Mouse (Mus musculus): Measurements from ENCODE around the gene Mn1. TPM values are rescaled to one million over a fixed set of nuclear protein-coding genes. Genes with fewer than 3 reads are reported as not detected.

Gene Mn1
- polyA plus RNA-seq, 1 experiment from 2014 or later, result 36.3 TPM

DNA sequence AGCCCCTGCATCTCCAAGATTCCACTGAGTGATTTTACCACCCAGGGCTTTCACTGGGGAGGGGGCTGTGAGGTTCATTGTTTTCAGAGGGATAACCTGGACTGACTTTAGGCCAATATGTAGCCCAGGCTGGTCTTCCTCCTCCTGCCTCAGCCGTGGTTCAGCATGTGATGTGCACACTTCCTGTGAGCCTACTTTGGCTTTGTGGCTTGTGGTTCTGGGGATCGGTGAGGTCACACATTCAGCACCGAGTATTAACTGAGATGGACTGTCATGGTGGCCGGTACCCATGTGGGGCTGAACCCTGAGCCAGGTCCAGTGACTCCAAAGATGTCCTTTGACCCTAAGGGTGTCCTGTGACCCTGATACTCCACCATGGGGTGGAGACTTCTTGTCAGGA, 23.1 kb downstream of the Mn1 start:
- no peak for ATAC-seq (replicated peaks; ENCODE audit: insufficient number of reproducible peaks, low FRiP score, low TSS enrichment, low read depth)
- WGBS, result 83% methylated on average over 4 of the region's 4 CpGs
- Histone ChIP-seq H3K4me1 (ENCODE audit: control insufficient read depth, insufficient read depth, low read length) (no peaks in the 10 kb centered on the region), H3K4me2 (ENCODE audit: low read depth, low read length) (no peak overlapping the region), H3K4me3 (ENCODE audit: low read depth, low read length) (no peak overlapping the region), H3K9ac (replicated peaks; ENCODE audit: low read length) (no peak overlapping the region), H3K27me3 (ENCODE audit: control insufficient read depth, insufficient read depth, low read length) (no peaks in the 10 kb centered on the region), H3K9me3 (replicated peaks; ENCODE audit: control insufficient read depth, low read length) (no peaks in the 10 kb centered on the region), H3K27ac (replicated peaks; ENCODE audit: low read depth, low read length) (no peak overlapping the region), H3K36me3 (replicated peaks; ENCODE audit: control insufficient read depth, insufficient read depth, low read depth, low read length) (peaks cover 3% of the 10 kb centered on the region; the same call in 1 of the 2 replicates)
- no peak for DNase-seq (ENCODE audit: low spot score)

DNA sequence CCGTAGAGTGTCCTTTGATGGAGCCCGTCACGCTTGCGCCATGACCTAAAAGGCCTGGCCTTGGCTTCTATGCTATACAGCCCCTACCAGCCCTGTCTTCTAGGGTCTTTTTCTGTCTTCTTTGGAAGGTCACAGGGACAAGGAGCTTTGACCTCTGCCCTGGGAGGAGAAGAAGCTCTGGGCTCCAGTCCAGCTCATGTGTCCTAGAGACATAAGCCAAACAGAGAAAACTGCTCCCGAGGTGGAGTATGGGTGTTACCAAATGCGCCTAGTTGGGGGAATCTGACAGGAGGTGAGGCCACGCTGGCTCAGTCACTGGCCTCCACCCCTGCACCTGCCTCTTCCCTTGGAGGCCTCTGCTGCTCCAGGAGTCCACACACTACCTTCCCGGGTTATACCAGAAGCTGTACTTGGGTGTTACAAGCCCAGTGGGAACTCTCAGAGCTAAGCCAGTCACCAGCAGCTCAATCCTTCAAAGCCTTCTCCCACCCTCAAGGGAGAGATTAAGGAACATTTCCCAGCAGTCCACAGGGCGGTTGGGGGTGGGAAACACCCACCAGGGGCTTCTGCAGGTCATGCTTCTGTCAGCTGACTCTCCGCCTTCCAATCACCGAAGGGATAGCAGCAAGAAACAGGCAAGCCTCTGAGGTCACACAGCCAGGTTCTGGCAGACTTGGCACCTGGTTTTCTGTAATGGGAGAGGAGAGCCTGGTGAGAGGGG, 25.1 kb downstream of the Mn1 start:
- H3K9ac ChIP-seq (replicated peaks; ENCODE audit: low read length), result no peak overlapping the region
- ATAC-seq (replicated peaks; ENCODE audit: insufficient number of reproducible peaks, low FRiP score, low TSS enrichment, low read depth), result no peak
- H3K9me3 ChIP-seq (replicated peaks; ENCODE audit: control insufficient read depth, low read length), result no peaks in the 10 kb centered on the region
- no peak for DNase-seq (ENCODE audit: low spot score)
- H3K27me3 ChIP-seq (ENCODE audit: control insufficient read depth, insufficient read depth, low read length), result no peaks in the 10 kb centered on the region
- H3K36me3 ChIP-seq (replicated peaks; ENCODE audit: control insufficient read depth, insufficient read depth, low read depth, low read length), result peaks cover under 1% of the 10 kb centered on the region; the same call in 1 of the 2 replicates
- H3K4me1 ChIP-seq (ENCODE audit: control insufficient read depth, insufficient read depth, low read length), result no peaks in the 10 kb centered on the region
- no peak overlapping the region for H3K4me2 ChIP-seq (ENCODE audit: low read depth, low read length)
- H3K4me3 ChIP-seq (ENCODE audit: low read depth, low read length), result no peak overlapping the region
- WGBS, result 82% methylated on average over 11 of the region's 11 CpGs
- H3K27ac ChIP-seq (replicated peaks; ENCODE audit: low read depth, low read length), result no peak overlapping the region

DNA sequence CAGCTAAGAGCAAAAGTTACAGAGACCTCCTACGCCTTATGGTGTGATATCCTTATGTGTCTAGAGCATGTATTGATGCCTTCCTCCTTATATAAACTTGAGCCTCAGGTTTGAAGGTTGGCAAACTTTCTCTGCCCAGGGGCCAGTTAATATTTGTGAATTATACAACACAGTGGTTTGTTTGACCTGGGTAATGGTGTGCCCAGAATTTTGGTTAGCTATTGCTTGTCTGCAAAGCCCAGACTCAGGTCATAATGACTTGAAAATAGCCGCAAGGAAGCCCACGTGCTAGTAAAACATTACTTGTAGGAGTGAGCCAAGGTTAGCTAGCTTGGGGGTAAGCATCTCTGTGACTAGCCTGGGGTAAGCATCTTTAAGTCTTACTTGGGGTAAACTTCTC, 26.5 kb downstream of the Mn1 start:
- H3K9me3 ChIP-seq (replicated peaks; ENCODE audit: control insufficient read depth, low read length), result no peaks in the 10 kb centered on the region
- no peak overlapping the region for H3K4me3 ChIP-seq (ENCODE audit: low read depth, low read length)
- no peak overlapping the region for H3K27ac ChIP-seq (replicated peaks; ENCODE audit: low read depth, low read length)
- no peak overlapping the region for H3K4me2 ChIP-seq (ENCODE audit: low read depth, low read length)
- WGBS, result 88% methylated on average over 3 of the region's 3 CpGs
- ATAC-seq (replicated peaks; ENCODE audit: insufficient number of reproducible peaks, low FRiP score, low TSS enrichment, low read depth) (no peak), DNase-seq (ENCODE audit: low spot score) (no peak)
- no peaks in the 10 kb centered on the region for H3K4me1 ChIP-seq (ENCODE audit: control insufficient read depth, insufficient read depth, low read length)
- H3K9ac ChIP-seq (replicated peaks; ENCODE audit: low read length), result no peak overlapping the region
- no peaks in the 10 kb centered on the region for H3K27me3 ChIP-seq (ENCODE audit: control insufficient read depth, insufficient read depth, low read length)
- no peaks in the 10 kb centered on the region; the same call in 1 of the 2 replicates for H3K36me3 ChIP-seq (replicated peaks; ENCODE audit: control insufficient read depth, insufficient read depth, low read depth, low read length)

DNA sequence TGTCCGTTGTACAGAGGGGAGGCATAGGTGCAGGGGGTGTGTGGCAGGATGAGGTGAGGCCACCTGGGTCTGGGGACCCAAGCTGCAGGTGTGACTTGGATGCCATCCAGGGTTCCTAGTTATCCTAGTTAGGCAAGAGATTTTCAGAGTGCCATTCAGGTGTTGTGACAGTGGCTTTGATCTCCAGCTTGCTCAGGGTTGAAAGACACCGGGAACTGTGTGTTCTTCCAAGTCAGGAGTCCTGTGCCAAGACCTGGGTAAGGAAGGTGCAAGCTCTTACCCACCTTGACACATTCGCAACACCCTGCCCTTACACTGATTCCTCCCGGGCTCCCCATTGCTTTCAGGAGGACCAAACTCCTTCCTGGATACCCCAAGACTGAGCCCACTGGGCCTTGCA, 27.2 kb downstream of the Mn1 start:
- Histone ChIP-seq H3K36me3 (replicated peaks; ENCODE audit: control insufficient read depth, insufficient read depth, low read depth, low read length) (no peaks in the 10 kb centered on the region; the same call in 1 of the 2 replicates), H3K27ac (replicated peaks; ENCODE audit: low read depth, low read length) (no peak overlapping the region), H3K4me2 (ENCODE audit: low read depth, low read length) (no peak overlapping the region), H3K9me3 (replicated peaks; ENCODE audit: control insufficient read depth, low read length) (no peaks in the 10 kb centered on the region), H3K27me3 (ENCODE audit: control insufficient read depth, insufficient read depth, low read length) (no peaks in the 10 kb centered on the region), H3K4me1 (ENCODE audit: control insufficient read depth, insufficient read depth, low read length) (peaks cover under 1% of the 10 kb centered on the region; the same call in 1 of the 2 replicates), H3K9ac (replicated peaks; ENCODE audit: low read length) (no peak overlapping the region), H3K4me3 (ENCODE audit: low read depth, low read length) (no peak overlapping the region)
- WGBS, result 89% methylated on average over 4 of the region's 4 CpGs
- no peak for ATAC-seq (replicated peaks; ENCODE audit: insufficient number of reproducible peaks, low FRiP score, low TSS enrichment, low read depth)
- DNase-seq (ENCODE audit: low spot score), result no peak

DNA sequence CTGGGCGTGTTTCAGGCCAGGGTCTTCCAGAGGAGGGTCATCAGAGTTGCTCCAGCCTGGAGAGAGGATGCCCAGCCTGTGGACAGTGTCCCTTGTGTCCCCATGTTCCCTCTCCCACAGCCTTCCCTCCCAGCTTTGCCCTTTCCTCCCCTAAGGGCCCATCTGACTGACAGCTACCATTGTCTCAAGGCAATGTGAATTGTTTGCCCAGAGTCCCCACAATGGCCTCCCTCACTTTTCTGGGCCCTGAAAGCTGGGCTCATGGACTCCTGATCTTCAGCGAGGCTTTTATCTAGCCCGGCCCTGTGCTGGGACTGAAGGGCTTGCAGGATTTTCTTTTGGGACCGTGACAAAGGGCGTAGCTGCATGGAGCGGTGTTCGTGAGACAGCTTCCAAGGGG, 29.5 kb downstream of the Mn1 start:
- no peaks in the 10 kb centered on the region for H3K27me3 ChIP-seq (ENCODE audit: control insufficient read depth, insufficient read depth, low read length)
- DNase-seq (ENCODE audit: low spot score), result no peak
- peaks cover 2% of the 10 kb centered on the region for H3K36me3 ChIP-seq (replicated peaks; ENCODE audit: control insufficient read depth, insufficient read depth, low read depth, low read length)
- H3K9ac ChIP-seq (replicated peaks; ENCODE audit: low read length), result no peak overlapping the region
- H3K4me2 ChIP-seq (ENCODE audit: low read depth, low read length), result no peak overlapping the region
- H3K4me1 ChIP-seq (ENCODE audit: control insufficient read depth, insufficient read depth, low read length), result peaks cover 3% of the 10 kb centered on the region; the same call in 1 of the 2 replicates
- H3K27ac ChIP-seq (replicated peaks; ENCODE audit: low read depth, low read length), result no peak overlapping the region
- no peak overlapping the region for H3K4me3 ChIP-seq (ENCODE audit: low read depth, low read length)
- H3K9me3 ChIP-seq (replicated peaks; ENCODE audit: control insufficient read depth, low read length), result no peaks in the 10 kb centered on the region
- 43% methylated on average over 7 of the region's 7 CpGs for WGBS
- ATAC-seq (replicated peaks; ENCODE audit: insufficient number of reproducible peaks, low FRiP score, low TSS enrichment, low read depth), result 0 out of 2 replicates have a peak, but pooled peaks have one; percentile 31

DNA sequence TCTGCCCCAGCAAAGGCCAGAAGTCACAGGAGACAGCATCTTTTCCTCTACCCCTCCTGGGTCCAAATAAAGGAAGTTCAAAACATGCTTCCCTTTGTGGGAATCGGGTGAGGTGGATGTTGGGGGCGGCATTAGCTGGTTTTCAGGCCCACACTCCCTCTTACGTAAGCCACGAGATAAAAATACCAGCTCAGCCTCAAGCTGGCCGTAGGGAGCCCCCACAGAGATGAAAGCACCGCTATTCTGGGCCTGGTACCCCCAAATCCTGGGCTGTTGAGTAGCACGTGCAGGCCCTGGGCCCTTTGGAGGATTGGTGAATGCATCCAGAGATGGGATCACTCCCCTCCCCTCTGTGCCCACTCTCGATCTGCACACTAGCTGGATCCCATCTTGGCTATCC, 32.5 kb downstream of the Mn1 start:
- Histone ChIP-seq H3K4me2 (ENCODE audit: low read depth, low read length) (no peak overlapping the region), H3K27me3 (ENCODE audit: control insufficient read depth, insufficient read depth, low read length) (no peaks in the 10 kb centered on the region), H3K27ac (replicated peaks; ENCODE audit: low read depth, low read length) (no peak overlapping the region), H3K36me3 (replicated peaks; ENCODE audit: control insufficient read depth, insufficient read depth, low read depth, low read length) (peaks cover 5% of the 10 kb centered on the region), H3K9ac (replicated peaks; ENCODE audit: low read length) (no peak overlapping the region), H3K4me3 (ENCODE audit: low read depth, low read length) (no peak overlapping the region), H3K4me1 (ENCODE audit: control insufficient read depth, insufficient read depth, low read length) (peaks cover 3% of the 10 kb centered on the region; the same call in 1 of the 2 replicates), H3K9me3 (replicated peaks; ENCODE audit: control insufficient read depth, low read length) (no peaks in the 10 kb centered on the region)
- WGBS, result 65% methylated on average over 8 of the region's 8 CpGs
- no peak for DNase-seq (ENCODE audit: low spot score)
- ATAC-seq (replicated peaks; ENCODE audit: insufficient number of reproducible peaks, low FRiP score, low TSS enrichment, low read depth), result no peak

DNA sequence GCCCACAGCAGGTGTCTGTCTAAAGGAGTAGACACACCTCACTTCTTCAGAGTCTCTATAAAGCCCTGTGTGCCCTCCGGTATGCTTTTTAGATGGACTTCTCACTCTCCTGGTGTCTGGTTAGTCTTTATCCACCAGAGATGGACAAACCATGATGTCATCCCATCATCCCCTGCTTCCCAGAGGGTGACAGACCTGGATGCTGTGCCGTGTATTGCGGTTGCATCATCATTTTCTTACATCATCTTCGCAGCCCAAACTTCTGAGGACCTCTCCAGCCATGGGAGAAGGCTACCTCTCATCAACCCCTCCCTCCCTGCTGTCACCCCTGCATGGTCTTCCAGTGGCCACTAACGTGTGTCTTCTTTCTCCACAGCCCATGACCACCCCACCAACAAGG, 37.1 kb downstream of the Mn1 start:
- no peak overlapping the region for H3K27ac ChIP-seq (replicated peaks; ENCODE audit: low read depth, low read length)
- H3K9ac ChIP-seq (replicated peaks; ENCODE audit: low read length), result no peak overlapping the region
- H3K4me2 ChIP-seq (ENCODE audit: low read depth, low read length), result no peak overlapping the region
- H3K4me3 ChIP-seq (ENCODE audit: low read depth, low read length), result no peak overlapping the region
- DNase-seq (ENCODE audit: low spot score) (no peak), ATAC-seq (replicated peaks; ENCODE audit: insufficient number of reproducible peaks, low FRiP score, low TSS enrichment, low read depth) (no peak)
- peaks cover 13% of the 10 kb centered on the region for H3K36me3 ChIP-seq (replicated peaks; ENCODE audit: control insufficient read depth, insufficient read depth, low read depth, low read length)
- 86% methylated on average over 5 of the region's 5 CpGs for WGBS
- H3K4me1 ChIP-seq (ENCODE audit: control insufficient read depth, insufficient read depth, low read length), result peaks cover 3% of the 10 kb centered on the region; the same call in 1 of the 2 replicates
- H3K27me3 ChIP-seq (ENCODE audit: control insufficient read depth, insufficient read depth, low read length), result no peaks in the 10 kb centered on the region
- no peaks in the 10 kb centered on the region for H3K9me3 ChIP-seq (replicated peaks; ENCODE audit: control insufficient read depth, low read length)

DNA sequence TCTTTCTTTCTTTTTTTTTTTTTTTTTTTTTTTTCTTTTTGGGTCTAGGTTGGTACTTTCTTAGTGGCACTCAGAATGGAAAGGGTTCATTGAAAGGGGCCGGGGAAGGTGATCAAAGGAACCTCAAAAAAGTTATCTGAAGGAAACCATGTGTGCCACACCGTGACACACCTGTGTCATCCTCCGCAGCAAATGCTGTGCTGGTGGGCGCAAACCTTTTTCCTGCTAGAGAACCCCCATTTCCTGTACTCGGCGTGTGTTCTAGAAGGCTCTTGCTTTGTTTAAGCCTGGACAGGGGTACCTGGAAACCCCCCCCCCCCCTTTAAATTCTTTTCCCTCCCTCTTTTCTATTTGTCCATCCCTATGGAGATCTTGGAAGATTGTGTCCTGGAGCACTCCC, 37.7 kb downstream of the Mn1 start:
- Histone ChIP-seq H3K27ac (replicated peaks; ENCODE audit: low read depth, low read length) (no peak overlapping the region), H3K4me3 (ENCODE audit: low read depth, low read length) (no peak overlapping the region), H3K27me3 (ENCODE audit: control insufficient read depth, insufficient read depth, low read length) (no peaks in the 10 kb centered on the region), H3K4me2 (ENCODE audit: low read depth, low read length) (no peak overlapping the region), H3K36me3 (replicated peaks; ENCODE audit: control insufficient read depth, insufficient read depth, low read depth, low read length) (peaks cover 13% of the 10 kb centered on the region), H3K4me1 (ENCODE audit: control insufficient read depth, insufficient read depth, low read length) (no peaks in the 10 kb centered on the region), H3K9ac (replicated peaks; ENCODE audit: low read length) (no peak overlapping the region), H3K9me3 (replicated peaks; ENCODE audit: control insufficient read depth, low read length) (no peaks in the 10 kb centered on the region)
- 91% methylated on average over 6 of the region's 6 CpGs for WGBS
- DNase-seq (ENCODE audit: low spot score) (no peak), ATAC-seq (replicated peaks; ENCODE audit: insufficient number of reproducible peaks, low FRiP score, low TSS enrichment, low read depth) (no peak)

All from embryonic facial prominence, embryonic 11.5 days (tissue).